Mouse (Mus musculus): ENCODE measurements around the gene Prkab2. TPM values are rescaled to one million over a fixed set of nuclear protein-coding genes. Genes with fewer than 3 reads are reported as not detected.

The Prkab2 gene
- polyA plus RNA-seq, 1 experiment from 2014 or later = 11.8 TPM

DNA sequence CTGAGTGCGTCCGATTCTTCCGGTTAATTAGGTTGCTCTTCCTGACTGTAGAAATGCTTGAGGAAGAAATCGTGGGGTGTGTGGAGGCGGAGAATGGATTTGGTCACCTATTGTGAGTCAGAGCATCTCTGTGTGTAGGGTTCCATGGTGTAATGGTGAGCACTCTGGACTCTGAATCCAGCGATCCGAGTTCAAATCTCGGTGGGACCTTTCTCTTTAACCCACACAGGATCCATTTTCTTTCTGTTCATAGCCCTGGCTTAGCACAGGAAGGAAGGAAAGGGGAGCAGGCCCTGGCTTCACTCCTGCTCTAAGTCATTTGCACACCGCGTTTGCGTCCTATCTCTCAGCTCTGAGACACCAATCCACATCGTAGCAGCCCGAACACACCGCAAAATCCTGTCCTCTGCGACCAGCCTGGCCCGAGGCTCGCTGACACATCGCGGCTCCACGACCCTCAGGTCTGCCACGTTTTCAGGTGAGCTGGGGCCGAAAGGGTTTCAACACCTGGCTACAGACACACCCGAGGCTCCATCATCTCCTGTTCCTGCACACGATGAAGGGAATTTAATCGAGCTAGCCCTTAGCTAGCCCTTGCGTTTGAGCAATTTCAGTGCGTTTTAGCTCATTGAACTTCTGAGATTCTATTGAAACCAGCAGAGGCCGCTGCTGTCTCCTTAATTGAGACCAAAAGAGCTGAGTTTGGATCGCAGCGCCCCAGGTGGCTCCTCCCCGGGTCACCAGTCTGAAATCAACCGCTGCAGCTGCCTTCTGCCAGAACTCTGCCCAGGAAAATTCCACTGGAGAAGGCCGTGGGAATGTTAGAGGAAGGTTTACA is 23.5 kb downstream of the Prkab2 start:
- H3K27me3 ChIP-seq (ENCODE audit: control insufficient read depth, insufficient read depth, low read length) = no peaks in the 10 kb centered on the region
- H3K4me2 ChIP-seq (ENCODE audit: low read depth, low read length) = peak overlapping the region; percentile 43
- H3K9ac ChIP-seq (replicated peaks; ENCODE audit: low read depth, low read length) = no peak overlapping the region; the same call in none of the 2 replicates
- H3K4me1 ChIP-seq (ENCODE audit: control insufficient read depth, insufficient read depth, low read length) = peaks cover 3% of the 10 kb centered on the region; the same call in 1 of the 2 replicates
- no peaks in the 10 kb centered on the region for H3K36me3 ChIP-seq (ENCODE audit: control insufficient read depth, insufficient read depth, low read length)
- H3K4me3 ChIP-seq (ENCODE audit: low read depth, low read length) = peak overlapping the region; percentile 22
- 1% methylated on average over 33 of the region's 33 CpGs for WGBS
- H3K27ac ChIP-seq (ENCODE audit: low read depth, low read length) = no peak overlapping the region
- ATAC-seq (ENCODE audit: low read depth) = peak; percentile 53
- H3K9me3 ChIP-seq (ENCODE audit: control insufficient read depth, low read length) = no peaks in the 10 kb centered on the region

DNA sequence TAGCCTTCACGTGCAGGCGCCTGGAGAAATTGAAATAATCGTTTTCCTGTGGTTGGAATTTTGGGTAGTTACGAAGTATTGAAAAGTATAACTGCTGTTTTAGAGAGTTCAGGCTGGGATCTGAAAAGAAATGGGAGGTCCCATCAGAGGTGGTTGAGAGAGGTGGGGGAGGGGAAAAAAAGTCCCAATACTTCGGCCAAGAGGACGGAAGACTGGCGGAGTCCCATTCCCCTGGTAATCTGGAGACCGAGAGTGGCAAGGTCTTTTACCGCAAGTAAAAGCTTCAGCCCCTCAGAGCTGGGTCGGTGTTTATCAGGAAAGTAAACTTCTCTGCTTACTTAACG is 24.1 kb downstream of the Prkab2 start:
- Histone ChIP-seq H3K36me3 (ENCODE audit: control insufficient read depth, insufficient read depth, low read length) (no peaks in the 10 kb centered on the region), H3K4me1 (ENCODE audit: control insufficient read depth, insufficient read depth, low read length) (peaks cover 3% of the 10 kb centered on the region; the same call in 1 of the 2 replicates), H3K9me3 (ENCODE audit: control insufficient read depth, low read length) (no peaks in the 10 kb centered on the region), H3K4me2 (ENCODE audit: low read depth, low read length) (peak overlapping the region; percentile 43), H3K4me3 (ENCODE audit: low read depth, low read length) (peak overlapping the region; percentile 22; the same call in 1 of the 2 replicates), H3K9ac (replicated peaks; ENCODE audit: low read depth, low read length) (no peak overlapping the region), H3K27ac (ENCODE audit: low read depth, low read length) (no peak overlapping the region), H3K27me3 (ENCODE audit: control insufficient read depth, insufficient read depth, low read length) (no peaks in the 10 kb centered on the region)
- ATAC-seq (ENCODE audit: low read depth) = no peak
- WGBS = 2% methylated on average over 11 of the region's 11 CpGs

- peaks cover 3% of the 10 kb centered on the region; the same call in 1 of the 2 replicates for H3K4me1 ChIP-seq (ENCODE audit: control insufficient read depth, insufficient read depth, low read length)
- no peak overlapping the region for H3K4me3 ChIP-seq (ENCODE audit: low read depth, low read length)
- no peak overlapping the region for H3K9ac ChIP-seq (replicated peaks; ENCODE audit: low read depth, low read length)
- no peak for ATAC-seq (ENCODE audit: low read depth)
- 23% methylated on average over 5 of the region's 5 CpGs for WGBS
- no peak overlapping the region for H3K4me2 ChIP-seq (ENCODE audit: low read depth, low read length)
- H3K27me3 ChIP-seq (ENCODE audit: control insufficient read depth, insufficient read depth, low read length) = no peaks in the 10 kb centered on the region
- H3K9me3 ChIP-seq (ENCODE audit: control insufficient read depth, low read length) = no peaks in the 10 kb centered on the region
- H3K36me3 ChIP-seq (ENCODE audit: control insufficient read depth, insufficient read depth, low read length) = no peaks in the 10 kb centered on the region
- no peak overlapping the region for H3K27ac ChIP-seq (ENCODE audit: low read depth, low read length)
Measured at GRCm38 (mm10) chr3:97682576-97682975, 24.6 kb downstream of the Prkab2 start.

- 11% methylated on average over 16 of the region's 16 CpGs for WGBS
Measured at GRCm38 (mm10) chr3:97683560-97684195, 25.7 kb downstream of the Prkab2 start.

DNA sequence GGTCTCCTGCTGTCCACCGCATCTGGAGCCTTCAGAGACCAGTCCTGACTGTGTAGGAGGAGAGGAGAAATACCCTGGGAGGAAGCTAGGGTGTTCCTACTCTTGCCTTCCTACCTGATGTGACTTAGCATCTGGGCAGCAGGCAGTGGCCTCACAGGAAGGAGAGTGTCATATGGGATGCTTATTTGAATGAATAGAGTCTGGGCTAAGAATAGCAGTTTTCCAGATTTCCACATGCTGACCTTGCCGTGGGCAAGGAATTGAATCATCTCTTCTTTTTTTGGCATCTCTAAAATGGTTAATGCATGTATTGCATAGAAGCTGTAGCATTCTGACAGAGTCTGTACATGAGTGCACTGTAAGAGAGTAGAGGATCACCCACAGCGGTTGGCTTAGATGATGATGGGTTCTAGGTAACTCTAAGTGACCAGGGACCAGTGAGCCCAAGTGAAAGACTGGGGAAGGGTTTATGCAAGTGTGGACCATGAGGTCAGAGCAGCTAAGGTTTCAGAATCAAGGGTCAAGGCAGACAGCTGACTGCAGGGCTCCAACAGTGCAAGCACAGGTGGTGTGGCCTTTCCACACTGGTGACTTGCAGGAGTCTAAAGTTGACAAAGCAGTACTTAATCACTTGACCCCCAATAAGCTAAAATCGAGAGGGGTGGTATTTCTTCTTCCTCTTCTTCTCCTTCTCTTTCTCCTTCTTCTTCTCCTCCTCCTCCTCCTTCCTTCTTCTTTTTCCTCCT is 28.6 kb downstream of the Prkab2 start:
- WGBS = 88% methylated on average over 4 of the region's 4 CpGs
- no peak overlapping the region for H3K27ac ChIP-seq (ENCODE audit: low read depth, low read length)

More at GRCm38 (mm10) chr3:97683560-97684195, 25.7 kb downstream of the Prkab2 start:
- no peaks in the 10 kb centered on the region for H3K36me3 ChIP-seq (ENCODE audit: control insufficient read depth, insufficient read depth, low read length)
- H3K9ac ChIP-seq (replicated peaks; ENCODE audit: low read depth, low read length) = no peak overlapping the region
- no peak overlapping the region for H3K4me3 ChIP-seq (ENCODE audit: low read depth, low read length)
- ATAC-seq (ENCODE audit: low read depth) = no peak
- H3K4me1 ChIP-seq (ENCODE audit: control insufficient read depth, insufficient read depth, low read length) = peaks cover 3% of the 10 kb centered on the region; the same call in 1 of the 2 replicates
- H3K9me3 ChIP-seq (ENCODE audit: control insufficient read depth, low read length) = no peaks in the 10 kb centered on the region
- no peak overlapping the region for H3K27ac ChIP-seq (ENCODE audit: low read depth, low read length)
- no peak overlapping the region for H3K4me2 ChIP-seq (ENCODE audit: low read depth, low read length)
- no peaks in the 10 kb centered on the region for H3K27me3 ChIP-seq (ENCODE audit: control insufficient read depth, insufficient read depth, low read length)

GRCm38 (mm10) chr3:97689289-97689688 is 31.3 kb downstream of the Prkab2 start:
- 87% methylated on average over 2 of the region's 2 CpGs for WGBS
- H3K4me2 ChIP-seq (ENCODE audit: low read depth, low read length) = no peak overlapping the region
- H3K9ac ChIP-seq (replicated peaks; ENCODE audit: low read depth, low read length) = no peak overlapping the region
- no peak overlapping the region for H3K27ac ChIP-seq (ENCODE audit: low read depth, low read length)
- no peaks in the 10 kb centered on the region for H3K4me1 ChIP-seq (ENCODE audit: control insufficient read depth, insufficient read depth, low read length)
- 0 out of 2 replicates have a peak, but pooled peaks cover 6% of the 10 kb centered on the region for H3K36me3 ChIP-seq (ENCODE audit: control insufficient read depth, insufficient read depth, low read length)
- no peaks in the 10 kb centered on the region for H3K9me3 ChIP-seq (ENCODE audit: control insufficient read depth, low read length)
- no peaks in the 10 kb centered on the region for H3K27me3 ChIP-seq (ENCODE audit: control insufficient read depth, insufficient read depth, low read length)
- no peak overlapping the region for H3K4me3 ChIP-seq (ENCODE audit: low read depth, low read length)
- no peak for ATAC-seq (ENCODE audit: low read depth)

More for the DNA sequence above, 28.6 kb downstream of the Prkab2 start:
- Histone ChIP-seq H3K4me3 (ENCODE audit: low read depth, low read length) (no peak overlapping the region), H3K4me1 (ENCODE audit: control insufficient read depth, insufficient read depth, low read length) (peaks cover 3% of the 10 kb centered on the region; the same call in 1 of the 2 replicates), H3K27me3 (ENCODE audit: control insufficient read depth, insufficient read depth, low read length) (no peaks in the 10 kb centered on the region), H3K9me3 (ENCODE audit: control insufficient read depth, low read length) (no peaks in the 10 kb centered on the region), H3K9ac (replicated peaks; ENCODE audit: low read depth, low read length) (no peak overlapping the region), H3K36me3 (ENCODE audit: control insufficient read depth, insufficient read depth, low read length) (0 out of 2 replicates have a peak, but pooled peaks cover 6% of the 10 kb centered on the region), H3K4me2 (ENCODE audit: low read depth, low read length) (no peak overlapping the region)
- no peak for ATAC-seq (ENCODE audit: low read depth)

- Histone ChIP-seq H3K27ac (ENCODE audit: low read depth, low read length) (no peak overlapping the region), H3K27me3 (ENCODE audit: control insufficient read depth, insufficient read depth, low read length) (no peaks in the 10 kb centered on the region), H3K9me3 (ENCODE audit: control insufficient read depth, low read length) (no peaks in the 10 kb centered on the region), H3K4me3 (ENCODE audit: low read depth, low read length) (no peak overlapping the region), H3K36me3 (ENCODE audit: control insufficient read depth, insufficient read depth, low read length) (peaks cover 11% of the 10 kb centered on the region; the same call in 1 of the 2 replicates), H3K9ac (replicated peaks; ENCODE audit: low read depth, low read length) (no peak overlapping the region), H3K4me1 (ENCODE audit: control insufficient read depth, insufficient read depth, low read length) (no peaks in the 10 kb centered on the region), H3K4me2 (ENCODE audit: low read depth, low read length) (no peak overlapping the region)
- no peak for ATAC-seq (ENCODE audit: low read depth)
- WGBS = 65% methylated on average over 7 of the region's 7 CpGs
Measured at GRCm38 (mm10) chr3:97690590-97690989, 32.6 kb downstream of the Prkab2 start.

- H3K27me3 ChIP-seq (ENCODE audit: control insufficient read depth, insufficient read depth, low read length) = no peaks in the 10 kb centered on the region
- 45% methylated on average over 12 of the region's 12 CpGs for WGBS
- H3K4me2 ChIP-seq (ENCODE audit: low read depth, low read length) = no peak overlapping the region
- H3K27ac ChIP-seq (ENCODE audit: low read depth, low read length) = no peak overlapping the region
- peaks cover 11% of the 10 kb centered on the region; the same call in 1 of the 2 replicates for H3K36me3 ChIP-seq (ENCODE audit: control insufficient read depth, insufficient read depth, low read length)
- no peaks in the 10 kb centered on the region for H3K9me3 ChIP-seq (ENCODE audit: control insufficient read depth, low read length)
- H3K9ac ChIP-seq (replicated peaks; ENCODE audit: low read depth, low read length) = no peak overlapping the region
- H3K4me3 ChIP-seq (ENCODE audit: low read depth, low read length) = no peak overlapping the region
- no peak for ATAC-seq (ENCODE audit: low read depth)
- H3K4me1 ChIP-seq (ENCODE audit: control insufficient read depth, insufficient read depth, low read length) = no peaks in the 10 kb centered on the region
Measured at GRCm38 (mm10) chr3:97691443-97692017, 33.5 kb downstream of the Prkab2 start.
